Mouse (Mus musculus) hindbrain, embryonic 15.5 days (tissue): Measurements from ENCODE around the gene Syngr1. TPM values are rescaled to one million over a fixed set of nuclear protein-coding genes. Genes with fewer than 3 reads are reported as not detected.
"Not testable (repeated sequence)": the region's sequence is repeated elsewhere in the genome, so short reads cannot be mapped to it uniquely, and the experiment has no call there.

ENCODE experiments used
- ATAC-seq: fragments of 200-750 bp; cut with Nextera tagmentation; 2 replicates; pipeline ENCODE4 v1.8.0; 2017; ENCODE audit warnings: low read depth, moderate number of reproducible peaks, moderate TSS enrichment; ENCODE audit not compliant: low FRiP score
- H3K27ac ChIP-seq: fragments of 300-500 bp; sonication (generic); replicated peaks from 2 replicates; pipeline ENCODE4 v1.5.1; 2015; ENCODE audit warnings: mild to moderate bottlenecking, inconsistent platforms
- H3K27me3 ChIP-seq: fragments of 300-500 bp; sonication (generic); 2 replicates; pipeline ENCODE4 v1.6.1; 2015; ENCODE audit warnings: control low read depth, inconsistent platforms
- H3K36me3 ChIP-seq: fragments of 300-500 bp; sonication (generic); 2 replicates; pipeline ENCODE4 v1.6.1; 2015; ENCODE audit warnings: control low read depth, inconsistent platforms
- H3K4me1 ChIP-seq: fragments of 300-500 bp; sonication (generic); replicated peaks from 2 replicates; pipeline ENCODE4 v1.6.1; 2015; ENCODE audit warnings: control low read depth, inconsistent platforms
- H3K4me2 ChIP-seq: fragments of 300-500 bp; sonication (generic); 2 replicates; pipeline ENCODE4 v1.6.1; 2015; ENCODE audit warnings: moderate library complexity, mild to moderate bottlenecking, inconsistent platforms
- H3K4me3 ChIP-seq: fragments of 300-500 bp; sonication (generic); 2 replicates; pipeline ENCODE4 v1.5.1; 2015; ENCODE audit warnings: mild to moderate bottlenecking, inconsistent platforms
- H3K9ac ChIP-seq: fragments of 300-500 bp; sonication (generic); 2 replicates; pipeline ENCODE4 v1.6.1; 2015; ENCODE audit warnings: inconsistent platforms
- H3K9me3 ChIP-seq: fragments of 300-500 bp; sonication (generic); 2 replicates; pipeline ENCODE4 v1.6.1; 2016; ENCODE audit warnings: control low read depth, inconsistent platforms
- WGBS: fragments of 180-500 bp; shearing (Covaris S2); methylation state at CpG from one replicate; pipeline ENCODE4 v1.1.7; 2015; 5-methylcytosine and 5-hydroxymethylcytosine counted together
- polyA plus RNA-seq: library from polyadenylated mRNA; unstranded; fragments of >200 nt; fragmentation: Nextera tagmentation; extraction: Ambion mirVana; gene quantifications from 2 replicates; pipeline ENCODE4 v1.2.1, GENCODE M21; 2015

Syngr1 gene
- polyA plus RNA-seq, 1 experiment from 2014 or later, result 64.3 TPM

DNA sequence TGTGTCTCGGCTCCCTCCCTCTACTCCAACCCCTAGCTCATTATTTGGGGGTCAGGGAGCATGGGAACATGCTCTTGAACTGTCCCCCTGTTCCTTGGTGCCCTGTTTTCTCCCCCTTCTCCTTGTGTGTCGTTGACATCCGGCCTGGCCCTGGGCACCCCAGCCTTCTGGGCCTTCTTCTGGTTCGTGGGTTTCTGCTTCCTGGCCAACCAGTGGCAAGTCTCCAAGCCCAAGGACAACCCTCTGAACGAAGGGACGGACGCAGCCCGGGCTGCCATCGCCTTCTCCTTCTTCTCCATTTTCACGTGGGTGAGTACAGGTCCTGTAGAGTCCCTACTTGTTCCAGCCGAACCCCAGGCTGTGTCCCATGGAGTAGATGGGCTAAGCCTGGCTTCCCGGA is 20.3 kb downstream of the Syngr1 start:
- no peaks in the 10 kb centered on the region for H3K27me3 ChIP-seq
- no peak for ATAC-seq
- no peaks in the 10 kb centered on the region for H3K4me1 ChIP-seq
- peaks cover 31% of the 10 kb centered on the region for H3K36me3 ChIP-seq
- no peak overlapping the region for H3K4me2 ChIP-seq
- H3K4me3 ChIP-seq, result no peak overlapping the region
- WGBS, result 81% methylated on average over 12 of the region's 12 CpGs
- no peak overlapping the region for H3K9ac ChIP-seq
- no peak overlapping the region for H3K27ac ChIP-seq
- H3K9me3 ChIP-seq, result no peaks in the 10 kb centered on the region

GRCm38 (mm10) chr15:80112499-80112898 is 21.4 kb downstream of the Syngr1 start:
- Histone ChIP-seq H3K27me3 (no peaks in the 10 kb centered on the region), H3K9ac (no peak overlapping the region), H3K4me1 (no peaks in the 10 kb centered on the region), H3K4me3 (no peak overlapping the region), H3K4me2 (no peak overlapping the region), H3K27ac (no peak overlapping the region), H3K36me3 (peaks cover 31% of the 10 kb centered on the region), H3K9me3 (no peaks in the 10 kb centered on the region)
- ATAC-seq, result no peak
- 51% methylated on average over 2 of the region's 2 CpGs for WGBS

- H3K36me3 ChIP-seq, result peaks cover 31% of the 10 kb centered on the region
- H3K9ac ChIP-seq, result no peak overlapping the region
- 97% methylated on average over 7 of the region's 7 CpGs for WGBS
- no peak overlapping the region for H3K27ac ChIP-seq
- H3K27me3 ChIP-seq, result no peaks in the 10 kb centered on the region
- H3K9me3 ChIP-seq, result no peaks in the 10 kb centered on the region
- no peaks in the 10 kb centered on the region for H3K4me1 ChIP-seq
- no peak overlapping the region for H3K4me2 ChIP-seq
- ATAC-seq, result no peak
- H3K4me3 ChIP-seq, result no peak overlapping the region
These were observed 23.3 kb downstream of the Syngr1 start for GRCm38 (mm10) chr15:80114414-80114813.

- H3K27ac ChIP-seq, result no peak overlapping the region
- H3K36me3 ChIP-seq, result peaks cover 31% of the 10 kb centered on the region
- no peak overlapping the region for H3K9ac ChIP-seq
- H3K4me1 ChIP-seq, result no peaks in the 10 kb centered on the region
- no peak overlapping the region; the same call in 1 of the 2 replicates for H3K4me2 ChIP-seq
- no peak for ATAC-seq
- 66% methylated on average over 5 of the region's 5 CpGs for WGBS
- no peaks in the 10 kb centered on the region for H3K27me3 ChIP-seq
- no peak overlapping the region for H3K4me3 ChIP-seq
- H3K9me3 ChIP-seq, result no peaks in the 10 kb centered on the region
These were observed 24.1 kb downstream of the Syngr1 start for GRCm38 (mm10) chr15:80115256-80115655.

DNA sequence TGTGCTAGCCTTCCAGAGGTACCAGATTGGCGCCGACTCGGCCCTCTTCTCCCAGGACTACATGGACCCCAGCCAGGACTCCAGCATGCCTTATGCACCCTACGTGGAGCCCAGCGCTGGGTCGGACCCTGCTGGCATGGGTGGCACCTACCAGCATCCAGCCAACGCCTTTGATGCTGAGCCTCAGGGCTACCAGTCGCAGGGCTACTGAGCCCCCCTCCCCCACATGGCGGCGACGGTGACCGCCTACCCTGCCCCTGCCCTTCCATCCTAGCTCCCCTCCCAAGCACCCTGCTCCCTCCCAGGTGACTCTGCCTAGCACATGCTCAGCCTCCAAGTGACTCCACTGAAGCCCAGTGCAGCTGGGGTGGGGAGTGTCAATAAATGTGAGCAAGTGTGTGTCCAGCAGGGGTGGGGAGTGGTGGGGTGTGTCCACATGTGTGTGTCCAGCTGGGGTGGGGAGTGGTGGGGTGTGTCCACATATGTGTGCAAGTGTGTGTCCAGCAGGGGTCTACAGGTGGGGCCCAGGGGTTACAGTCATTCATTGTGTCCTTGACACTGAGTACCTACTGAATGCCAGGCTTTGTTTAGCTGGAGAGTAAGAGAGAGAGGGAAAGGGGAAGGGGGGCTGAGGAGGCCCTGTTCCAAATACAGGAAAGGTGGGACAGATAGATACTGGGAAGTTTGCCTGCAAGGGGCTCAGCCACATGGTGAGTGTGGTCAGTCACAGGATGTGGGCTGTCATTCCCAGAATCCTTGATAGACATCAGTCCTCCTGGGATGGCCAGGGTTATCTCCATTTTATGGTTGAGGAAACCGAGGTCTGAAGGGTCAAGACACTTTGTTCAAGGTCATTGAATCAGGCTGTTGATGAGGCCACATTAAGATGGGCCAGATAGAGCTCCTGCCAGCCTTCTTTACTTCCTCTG is 25.0 kb downstream of the Syngr1 start:
- no peak overlapping the region for H3K27ac ChIP-seq
- WGBS, result 78% methylated on average over 13 of the region's 13 CpGs
- H3K4me3 ChIP-seq, result no peak overlapping the region
- H3K4me2 ChIP-seq, result no peak overlapping the region
- ATAC-seq, result no peak
- H3K9ac ChIP-seq, result no peak overlapping the region
- H3K9me3 ChIP-seq, result no peaks in the 10 kb centered on the region
- H3K4me1 ChIP-seq, result no peaks in the 10 kb centered on the region
- peaks cover 25% of the 10 kb centered on the region for H3K36me3 ChIP-seq
- H3K27me3 ChIP-seq, result no peaks in the 10 kb centered on the region

GRCm38 (mm10) chr15:80117154-80117553 is 26.0 kb downstream of the Syngr1 start:
- H3K27me3 ChIP-seq, result no peaks in the 10 kb centered on the region
- WGBS, result 61% methylated on average over 8 of the region's 8 CpGs
- no peaks in the 10 kb centered on the region for H3K4me1 ChIP-seq
- no peak overlapping the region for H3K4me2 ChIP-seq
- H3K9ac ChIP-seq, result no peak overlapping the region
- H3K27ac ChIP-seq, result no peak overlapping the region
- no peak for ATAC-seq
- H3K9me3 ChIP-seq, result no peaks in the 10 kb centered on the region
- no peak overlapping the region for H3K4me3 ChIP-seq
- peaks cover 16% of the 10 kb centered on the region for H3K36me3 ChIP-seq

DNA sequence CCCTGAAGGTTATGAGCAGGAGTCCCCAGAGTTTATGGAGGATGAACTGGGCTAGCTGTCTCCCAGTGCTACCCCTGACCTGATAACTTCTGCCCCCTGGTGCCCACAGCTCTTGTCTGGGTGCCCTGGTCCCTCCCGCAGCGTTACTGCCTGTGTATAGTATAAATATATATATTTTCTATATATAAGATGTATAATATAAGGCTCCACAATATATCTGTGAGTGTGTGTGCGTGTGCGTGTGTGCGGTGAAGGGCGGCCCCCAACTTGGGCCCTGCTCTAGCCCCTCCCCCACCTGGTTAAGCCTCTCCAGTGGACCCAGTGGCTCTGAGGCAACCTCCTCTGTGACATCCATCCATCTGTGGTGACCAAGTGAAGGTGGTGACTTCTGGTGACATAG is 27.9 kb downstream of the Syngr1 start:
- no peak overlapping the region for H3K4me3 ChIP-seq
- 0 out of 2 replicates have a peak, but pooled peaks cover 3% of the 10 kb centered on the region for H3K36me3 ChIP-seq
- 89% methylated on average over 6 of the region's 6 CpGs for WGBS
- no peak overlapping the region for H3K9ac ChIP-seq
- H3K27ac ChIP-seq, result no peak overlapping the region
- ATAC-seq, result no peak
- no peaks in the 10 kb centered on the region for H3K9me3 ChIP-seq
- no peaks in the 10 kb centered on the region for H3K27me3 ChIP-seq
- H3K4me2 ChIP-seq, result no peak overlapping the region
- H3K4me1 ChIP-seq, result no peaks in the 10 kb centered on the region

DNA sequence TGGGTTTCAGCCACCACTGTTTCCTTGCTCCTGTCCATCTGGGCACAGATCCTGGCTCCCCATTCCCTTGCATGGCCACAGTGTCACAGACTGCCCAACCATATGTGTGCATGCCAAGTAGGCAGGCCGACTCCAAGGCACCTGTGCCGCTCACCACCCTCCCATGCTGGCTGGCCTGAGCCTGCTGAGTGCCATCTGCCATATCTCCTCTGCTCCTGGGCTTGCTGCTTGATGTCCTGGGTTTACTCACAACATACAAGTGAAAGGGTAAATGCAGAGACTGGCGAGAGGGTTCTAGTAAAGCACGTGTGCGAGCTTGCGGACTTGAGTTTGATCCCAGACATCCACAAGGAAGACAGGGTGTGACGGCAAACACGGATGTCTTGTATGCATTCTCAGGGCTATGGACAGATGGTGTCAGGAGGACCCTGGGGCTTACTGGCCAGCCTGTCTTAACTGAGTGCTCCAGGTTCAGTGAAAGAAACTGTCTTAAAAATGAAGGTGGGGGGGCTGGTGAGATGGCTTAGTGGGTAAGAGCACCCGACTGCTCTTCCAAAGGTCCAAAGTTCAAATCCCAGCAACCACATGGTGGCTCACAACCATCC is 30.7 kb downstream of the Syngr1 start:
- Histone ChIP-seq H3K27me3 (no peaks in the 10 kb centered on the region), H3K4me2 (no peak overlapping the region), H3K36me3 (no peaks in the 10 kb centered on the region), H3K4me3 (no peak overlapping the region), H3K9ac (no peak overlapping the region), H3K9me3 (no peaks in the 10 kb centered on the region), H3K27ac (no peak overlapping the region), H3K4me1 (no peaks in the 10 kb centered on the region)
- ATAC-seq, result peak; percentile 75
- WGBS, result 83% methylated on average over 9 of the region's 9 CpGs

GRCm38 (mm10) chr15:80122431-80122830 is 31.3 kb downstream of the Syngr1 start:
- not testable (repeated sequence) for H3K4me2 ChIP-seq, H3K27ac ChIP-seq, H3K4me1 ChIP-seq, H3K9me3 ChIP-seq, H3K27me3 ChIP-seq, ATAC-seq, H3K4me3 ChIP-seq, H3K36me3 ChIP-seq, H3K9ac ChIP-seq
- WGBS, result 94% methylated on average over 6 of the region's 6 CpGs

DNA sequence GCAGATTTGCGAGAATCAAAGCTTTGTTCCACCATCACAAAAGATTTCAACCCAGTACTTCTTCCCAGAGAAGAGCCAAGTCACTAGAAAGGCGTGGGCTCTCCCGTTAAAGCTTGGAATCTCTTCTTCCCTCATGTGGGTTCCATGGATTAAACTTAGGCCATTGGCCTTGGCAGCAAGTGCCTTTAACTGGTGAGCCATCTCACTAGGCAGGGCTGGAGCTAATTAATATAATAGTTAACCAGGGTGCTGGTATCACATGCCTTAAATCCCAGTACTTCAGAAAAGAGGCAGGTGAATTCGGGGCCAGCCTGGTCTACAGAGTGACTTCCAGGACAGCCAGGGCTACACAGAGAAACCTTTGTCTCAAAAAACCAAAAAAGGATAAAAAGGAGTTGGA is 33.5 kb downstream of the Syngr1 start:
- Histone ChIP-seq H3K4me3 (no peak overlapping the region), H3K27ac (no peak overlapping the region), H3K9me3 (no peaks in the 10 kb centered on the region), H3K4me2 (no peak overlapping the region), H3K36me3 (no peaks in the 10 kb centered on the region), H3K9ac (no peak overlapping the region), H3K27me3 (no peaks in the 10 kb centered on the region), H3K4me1 (no peaks in the 10 kb centered on the region)
- no peak for ATAC-seq
- WGBS, result 74% methylated on average over 4 of the region's 4 CpGs

- Histone ChIP-seq H3K27ac (no peak overlapping the region), H3K27me3 (no peaks in the 10 kb centered on the region), H3K36me3 (no peaks in the 10 kb centered on the region), H3K4me2 (no peak overlapping the region), H3K4me3 (no peak overlapping the region), H3K9ac (no peak overlapping the region), H3K4me1 (no peaks in the 10 kb centered on the region), H3K9me3 (no peaks in the 10 kb centered on the region)
- 57% methylated on average over 1 of the region's 1 CpGs for WGBS
- ATAC-seq, result no peak
These were observed 36.1 kb downstream of the Syngr1 start for GRCm38 (mm10) chr15:80127191-80127590.

- no peak for ATAC-seq
- Histone ChIP-seq H3K9ac (no peak overlapping the region), H3K36me3 (no peaks in the 10 kb centered on the region), H3K27me3 (no peaks in the 10 kb centered on the region), H3K9me3 (no peaks in the 10 kb centered on the region), H3K4me1 (peaks cover 19% of the 10 kb centered on the region), H3K4me2 (no peak overlapping the region), H3K27ac (no peak overlapping the region), H3K4me3 (no peak overlapping the region)
- 95% methylated on average over 6 of the region's 6 CpGs for WGBS
These were observed 38.8 kb downstream of the Syngr1 start for GRCm38 (mm10) chr15:80129982-80130381.
